Mouse (Mus musculus): Measurements from ENCODE around the gene Sos1. TPM values are rescaled to one million over a fixed set of nuclear protein-coding genes. Genes with fewer than 3 reads are reported as not detected.

Sos1 gene
- total and polyA plus RNA-seq, 3 experiments, result 4.0 to 10.7 (median 4.7) TPM

GRCm38 (mm10) chr17:80522229-80522556 lies 41.9 kb upstream of the Sos1 start:
- no peak overlapping the region for H3K4me2 ChIP-seq (ENCODE audit: insufficient read depth, low read depth, poor library complexity, severe bottlenecking)
- TF ChIP-seq POLR2A (IDR thresholded peaks at IDR 0.05; ENCODE audit: low read depth, low read length) (no peak), SMC3 (IDR thresholded peaks at IDR 0.05; ENCODE audit: low read depth, low read length) (no peak), GABPA (IDR thresholded peaks at IDR 0.05; ENCODE audit: insufficient replicate concordance, low read depth, low read length) (no peak)
- peaks cover 0 to 4% of the 10 kb centered on the region in 2 experiments for H3K36me3 ChIP-seq (replicated peaks in 1 of 2; ENCODE audit: control insufficient read depth in 1 of 2, insufficient read depth in 1 of 2, low read length in 1 of 2)
- H3K27me3 ChIP-seq (replicated peaks), result no peaks in the 10 kb centered on the region
- dilution Hi-C loops (cut with MboI; ENCODE audit: extremely low pct_ligation_motif_present, extremely low pct_unique_long_range_greater_than_20kb, low sequenced_read_pairs), result no loop called here
- H3K4me1 ChIP-seq (ENCODE audit: control insufficient read depth in 1 of 2, insufficient read depth in 2 of 2), result peaks cover 3 to 6% of the 10 kb centered on the region in 2 experiments; a peak in 2 of 4 replicates
- H3K4me3 ChIP-seq (replicated peaks in 1 of 3; ENCODE audit: low read depth in 2 of 3, low read length in 2 of 3, poor library complexity in 1 of 3), result no peak overlapping the region
- no peak overlapping the region for H3K9ac ChIP-seq (ENCODE audit: insufficient read depth, low read depth)
- in situ Hi-C loops (cut with MboI; ENCODE audit: low pct_ligation_motif_present, low pct_unique_long_range_greater_than_20kb, low sequenced_read_pairs), result no loop called here
- no peak overlapping the region for H3K27ac ChIP-seq (ENCODE audit: insufficient read depth, low read depth)
- no peaks in the 10 kb centered on the region for H3K9me3 ChIP-seq (replicated peaks; ENCODE audit: low read length)
- no peak for DNase-seq (ENCODE audit: extremely low read depth)
- H3K79me2 ChIP-seq (replicated peaks; ENCODE audit: control insufficient read depth, extremely low read depth, insufficient read depth, poor library complexity, severe bottlenecking), result no peaks in the 10 kb centered on the region

- DNase-seq (ENCODE audit: extremely low read depth), result no peak
Observed at GRCm38 (mm10) chr17:80521521-80522228, 41.4 kb upstream of the Sos1 start.

GRCm38 (mm10) chr17:80520537-80520936 lies 40.3 kb upstream of the Sos1 start:
- Histone ChIP-seq H3K36me3 (replicated peaks in 1 of 2; ENCODE audit: control insufficient read depth in 1 of 2, insufficient read depth in 1 of 2, low read length in 1 of 2) (peaks cover 0 to 4% of the 10 kb centered on the region in 2 experiments), H3K27me3 (replicated peaks) (no peaks in the 10 kb centered on the region), H3K4me1 (ENCODE audit: control insufficient read depth in 1 of 2, insufficient read depth in 2 of 2) (peaks cover 3 to 9% of the 10 kb centered on the region in 2 experiments; a peak in 2 of 4 replicates), H3K9ac (ENCODE audit: insufficient read depth, low read depth) (no peak overlapping the region), H3K4me3 (replicated peaks in 1 of 3; ENCODE audit: low read depth in 2 of 3, low read length in 2 of 3, poor library complexity in 1 of 3) (no peak overlapping the region), H3K9me3 (replicated peaks; ENCODE audit: low read length) (no peaks in the 10 kb centered on the region), H3K4me2 (ENCODE audit: insufficient read depth, low read depth, poor library complexity, severe bottlenecking) (no peak overlapping the region), H3K79me2 (replicated peaks; ENCODE audit: control insufficient read depth, extremely low read depth, insufficient read depth, poor library complexity, severe bottlenecking) (no peaks in the 10 kb centered on the region), H3K27ac (ENCODE audit: insufficient read depth, low read depth) (no peak overlapping the region)
- TF ChIP-seq MAFK (IDR thresholded peaks at IDR 0.05; ENCODE audit: insufficient replicate concordance, low read length), result peak; percentile 68; the same call in 1 of the 2 replicates
- TF ChIP-seq TBP (conservative IDR thresholded peaks at IDR 0.05; ENCODE audit: low read depth, low read length), result no peak
- TF ChIP-seq ZNF384 (IDR thresholded peaks at IDR 0.05; ENCODE audit: low read depth, low read length), result no peak
- no peak for TF ChIP-seq CHD1 (IDR thresholded peaks at IDR 0.05; ENCODE audit: low read depth, low read length)
- TF ChIP-seq MAZ (IDR thresholded peaks at IDR 0.05; ENCODE audit: low read depth, low read length), result no peak
- dilution Hi-C loops (cut with MboI; ENCODE audit: extremely low pct_ligation_motif_present, extremely low pct_unique_long_range_greater_than_20kb, low sequenced_read_pairs) (no loop called here), in situ Hi-C loops (cut with MboI; ENCODE audit: low pct_ligation_motif_present, low pct_unique_long_range_greater_than_20kb, low sequenced_read_pairs) (no loop called here)
- DNase-seq (ENCODE audit: extremely low read depth), result no peak

More at GRCm38 (mm10) chr17:80521521-80522228, 41.4 kb upstream of the Sos1 start:
- in situ Hi-C loops (cut with MboI; ENCODE audit: low pct_ligation_motif_present, low pct_unique_long_range_greater_than_20kb, low sequenced_read_pairs), result no loop called here
- Histone ChIP-seq H3K4me1 (ENCODE audit: control insufficient read depth in 1 of 2, insufficient read depth in 2 of 2) (peaks cover 3 to 9% of the 10 kb centered on the region in 2 experiments; a peak in 2 of 4 replicates), H3K27me3 (replicated peaks) (no peaks in the 10 kb centered on the region), H3K79me2 (replicated peaks; ENCODE audit: control insufficient read depth, extremely low read depth, insufficient read depth, poor library complexity, severe bottlenecking) (no peaks in the 10 kb centered on the region), H3K9me3 (replicated peaks; ENCODE audit: low read length) (no peaks in the 10 kb centered on the region), H3K36me3 (replicated peaks in 1 of 2; ENCODE audit: control insufficient read depth in 1 of 2, insufficient read depth in 1 of 2, low read length in 1 of 2) (peaks cover 0 to 4% of the 10 kb centered on the region in 2 experiments), H3K27ac (ENCODE audit: insufficient read depth, low read depth) (no peak overlapping the region), H3K4me3 (replicated peaks in 1 of 3; ENCODE audit: low read depth in 2 of 3, low read length in 2 of 3, poor library complexity in 1 of 3) (no peak overlapping the region), H3K4me2 (ENCODE audit: insufficient read depth, low read depth, poor library complexity, severe bottlenecking) (no peak overlapping the region), H3K9ac (ENCODE audit: insufficient read depth, low read depth) (no peak overlapping the region)
- TF ChIP-seq NELFE (IDR thresholded peaks at IDR 0.05; ENCODE audit: low read depth, low read length), result no peak
- no peak for TF ChIP-seq MAZ (IDR thresholded peaks at IDR 0.05; ENCODE audit: low read depth, low read length)
- dilution Hi-C loops (cut with MboI; ENCODE audit: extremely low pct_ligation_motif_present, extremely low pct_unique_long_range_greater_than_20kb, low sequenced_read_pairs), result no loop called here

Measured in CH12.LX (cell line).